Mouse (Mus musculus) left cerebral cortex, adult 2 months (tissue): ENCODE data around the gene Dhrs13. TPM values are rescaled to one million over a fixed set of nuclear protein-coding genes. Genes with fewer than 3 reads are reported as not detected.
A peak's percentile ranks its signal among the peaks of the same experiment; 100 is the strongest.
"Not testable (repeated sequence)": the region's sequence is repeated elsewhere in the genome, so short reads cannot be mapped to it uniquely, and the experiment has no call there.

Source experiments
- DNase-seq, 2 experiments: peaks; one replicate each; pipeline ENCODE4 v3.0.0; 2021 to 2022; ENCODE audit warnings: low spot score in 2 of 2, mixed read lengths in 1 of 2; ENCODE audit errors: extremely low spot score in 1 of 2
- H3K27ac ChIP-seq: fragments of 200-600 bp; 2 replicates; pipeline ENCODE4 v1.8.1; 2022
- H3K4me3 ChIP-seq: fragments of 200-600 bp; 2 replicates; pipeline ENCODE4 v1.8.1; 2022
- CTCF ChIP-seq: fragments of 200-600 bp; IDR thresholded peaks from 2 replicates; pipeline ENCODE4 v1.8.1; 2022; ENCODE audit warnings: antibody characterized with exemption, mild to moderate bottlenecking, moderate library complexity
- intact Hi-C: fragments of 180-260 bp; cut with DNase I; formaldehyde crosslinking; loops from one replicate; pipeline ENCODE4 v1.15.1; 2025
- total RNA-seq, 2 experiments: library from RNA; stranded (reverse); gene quantifications; 2 replicates each; pipeline ENCODE4 v1.2.3; 2021

Dhrs13 gene
- total RNA-seq, 2 experiments from 2014 or later, result 5.5 to 6.3 TPM

- peak; percentile 29 to 36 for DNase-seq
- no peak for TF ChIP-seq CTCF
- Histone ChIP-seq H3K27ac (0 out of 2 replicates have a peak overlapping the region, but pooled peaks have one; percentile 1), H3K4me3 (no peak overlapping the region)
- intact Hi-C loops, result no loop called here
Observed at GRCm38 (mm10) chr11:78044758-78045251, 12.7 kb downstream of the Dhrs13 start.

DNA sequence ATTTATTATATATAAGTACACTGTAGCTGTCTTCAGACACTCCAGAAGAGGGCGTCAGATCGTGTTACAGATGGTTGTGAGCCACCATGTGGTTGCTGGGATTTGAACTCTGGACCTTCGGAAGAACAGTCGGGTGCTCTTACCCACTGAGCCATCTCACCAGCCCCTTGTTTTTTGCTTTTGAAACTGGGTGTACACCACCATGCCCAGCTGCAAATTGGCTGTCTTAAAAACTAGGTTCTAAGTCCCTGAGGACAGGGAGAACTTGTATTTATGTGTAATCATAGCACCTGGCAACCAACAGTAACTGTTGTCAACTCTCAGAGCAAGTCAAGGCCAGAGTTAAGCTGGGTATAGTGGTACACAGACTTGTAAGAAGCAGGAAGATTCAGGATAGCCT is 16.6 kb downstream of the Dhrs13 start:
- H3K4me3 ChIP-seq, H3K27ac ChIP-seq, DNase-seq, intact Hi-C loops: not testable (repeated sequence)

GRCm38 (mm10) chr11:78053078-78053477 is 21.0 kb downstream of the Dhrs13 start:
- intact Hi-C loops, result no loop called here
- no peak overlapping the region for H3K27ac ChIP-seq
- H3K4me3 ChIP-seq, result no peak overlapping the region
- no peak for DNase-seq
- no peak for TF ChIP-seq CTCF

DNA sequence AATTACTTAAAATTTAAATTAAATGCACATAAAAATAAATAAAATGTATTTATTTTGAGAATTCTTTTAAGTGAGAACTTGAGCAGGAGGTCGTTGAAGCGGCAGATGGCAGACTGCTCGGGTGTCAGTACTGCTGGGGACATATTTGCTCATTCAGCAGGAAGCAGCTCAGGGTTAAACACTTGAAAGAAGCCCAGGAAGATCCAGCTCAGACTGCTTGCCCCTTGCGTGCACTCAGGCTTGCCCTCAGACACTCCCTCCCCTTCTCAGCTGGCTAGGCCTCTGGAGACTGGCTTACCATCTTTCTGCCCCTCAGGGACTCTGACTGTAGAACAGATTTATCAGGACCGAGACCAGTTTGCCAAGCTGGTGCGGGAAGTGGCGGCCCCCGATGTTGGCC is 24.9 kb downstream of the Dhrs13 start:
- no peak for TF ChIP-seq CTCF
- Histone ChIP-seq H3K27ac (no peak overlapping the region), H3K4me3 (no peak overlapping the region)
- intact Hi-C loops, result no loop called here
- no peak for DNase-seq

DNA sequence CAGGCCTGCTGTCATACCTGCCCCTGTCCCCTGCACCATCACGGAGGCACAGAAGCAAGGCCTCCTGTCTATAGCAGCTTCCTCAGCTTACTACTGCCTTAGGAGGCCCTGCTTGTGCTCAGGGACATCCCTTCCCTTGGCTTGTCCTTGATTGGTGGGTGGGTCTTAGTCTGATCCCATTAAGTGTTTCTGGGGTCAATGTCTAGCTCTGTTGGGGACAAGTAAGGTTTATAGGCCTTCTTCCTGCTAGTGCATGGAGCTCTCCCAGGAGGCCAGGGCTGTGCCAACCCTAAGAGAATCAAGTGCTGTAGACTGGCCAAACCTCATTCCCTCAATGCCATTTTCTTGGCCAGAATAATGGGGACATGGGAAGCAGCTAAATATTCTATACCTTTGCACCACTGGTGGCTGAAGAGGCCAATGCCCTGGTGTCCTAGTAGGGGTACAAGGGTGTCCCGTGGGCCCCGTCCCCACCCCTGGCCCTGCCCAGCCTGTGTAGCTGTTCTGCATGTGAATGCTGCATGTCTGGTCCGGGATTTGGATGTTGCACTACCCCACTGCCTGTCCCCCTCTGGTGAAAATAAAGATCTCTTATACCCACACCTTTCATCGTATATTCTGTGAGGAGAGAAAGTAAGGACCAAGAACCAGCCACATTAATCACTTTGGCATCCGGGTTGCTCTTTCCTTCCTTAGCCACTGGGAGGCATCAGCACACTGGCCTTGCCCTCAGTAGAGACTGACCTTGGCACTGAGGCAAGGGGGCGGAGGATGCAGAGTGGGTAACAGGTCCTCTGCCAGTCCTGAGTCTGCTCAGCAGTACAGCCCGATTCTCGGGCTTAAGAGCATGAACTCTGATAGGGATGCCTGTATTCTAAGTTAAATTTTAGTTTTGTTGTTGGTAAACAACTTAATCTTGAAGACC is 28.0 kb downstream of the Dhrs13 start:
- TF ChIP-seq CTCF, result peak; percentile 75
- no peak overlapping the region for H3K27ac ChIP-seq
- DNase-seq, result peak; percentile 47 to 50
- intact Hi-C loops, result loop anchor here (1.0 kb wide), 1 partner anchor 117 kb away; no protein-coding TSS in a partner anchor
- H3K4me3 ChIP-seq, result no peak overlapping the region

- H3K27ac ChIP-seq, result no peak overlapping the region
- intact Hi-C loops, result no loop called here
- no peak for TF ChIP-seq CTCF
- H3K4me3 ChIP-seq, result no peak overlapping the region
- DNase-seq, result no peak
Observed at GRCm38 (mm10) chr11:78062563-78062962, 30.5 kb downstream of the Dhrs13 start.

DNA sequence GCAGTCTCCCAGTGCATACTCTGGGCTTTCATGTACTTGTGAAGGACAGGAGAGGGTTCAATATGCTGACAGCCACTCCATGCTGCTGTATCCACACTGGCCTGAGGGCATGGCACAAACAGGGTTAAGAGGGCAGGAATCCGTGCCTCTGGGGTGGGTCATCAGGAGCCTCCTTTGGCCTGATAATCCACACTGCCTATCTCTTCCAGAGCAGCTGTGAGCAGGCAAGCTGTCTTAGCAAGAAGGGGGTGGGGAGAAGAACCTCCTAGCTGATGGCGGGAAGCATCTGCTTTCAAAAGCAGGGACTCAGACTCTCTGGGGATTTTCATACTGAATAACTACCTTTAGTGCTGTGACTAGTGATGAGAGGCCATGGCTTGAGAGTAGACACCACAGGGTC is 33.8 kb downstream of the Dhrs13 start:
- DNase-seq, result no peak
- no peak for TF ChIP-seq CTCF
- Histone ChIP-seq H3K4me3 (no peak overlapping the region), H3K27ac (no peak overlapping the region)
- intact Hi-C loops, result no loop called here

DNA sequence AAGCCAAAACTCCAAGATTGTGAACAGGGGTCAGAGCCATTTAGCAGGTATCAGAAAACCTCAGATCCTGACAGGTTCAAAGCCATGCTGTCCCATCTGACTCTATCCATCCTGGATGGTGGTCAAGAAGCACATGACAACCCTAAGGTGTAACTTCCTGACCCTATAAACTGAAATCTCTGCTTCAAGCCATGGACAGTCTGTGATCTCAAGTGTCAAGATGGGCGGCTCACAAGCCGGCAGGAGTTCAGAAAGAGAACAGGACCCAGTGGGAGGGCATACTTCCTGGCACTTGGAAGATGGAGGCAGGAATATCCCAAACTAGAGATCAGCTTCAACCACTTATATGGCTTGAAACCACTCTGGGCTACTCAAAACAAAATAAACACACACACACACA is 34.6 kb downstream of the Dhrs13 start:
- DNase-seq, result no peak
- Histone ChIP-seq H3K4me3 (no peak overlapping the region), H3K27ac (no peak overlapping the region)
- no peak for TF ChIP-seq CTCF
- intact Hi-C loops, result no loop called here

DNA sequence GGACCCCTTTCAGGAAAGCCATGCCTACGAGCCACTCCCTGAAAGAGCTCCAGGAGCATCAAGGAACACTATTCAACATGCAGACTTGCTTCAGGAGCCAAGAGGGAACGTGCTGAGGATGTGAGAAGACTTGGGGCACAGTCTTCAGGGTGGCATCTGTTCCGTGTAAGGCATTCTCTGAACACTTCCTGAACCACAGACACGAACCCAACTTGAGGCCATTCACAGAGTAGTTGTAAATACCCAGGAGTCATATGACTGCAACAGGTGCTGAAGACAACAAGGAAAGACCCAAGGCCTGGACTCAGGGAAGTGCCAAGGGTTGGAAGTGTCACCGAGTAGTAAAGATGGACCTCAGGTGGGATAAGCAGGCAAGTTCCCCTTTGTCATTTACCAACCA is 35.5 kb downstream of the Dhrs13 start:
- Histone ChIP-seq H3K27ac (no peak overlapping the region), H3K4me3 (no peak overlapping the region)
- no peak for DNase-seq

GRCm38 (mm10) chr11:78069130-78069529 is 37.0 kb downstream of the Dhrs13 start:
- Histone ChIP-seq H3K27ac (no peak overlapping the region), H3K4me3 (no peak overlapping the region)
- intact Hi-C loops, result no loop called here
- DNase-seq, result no peak
- no peak for TF ChIP-seq CTCF

More for the DNA sequence above, 35.5 kb downstream of the Dhrs13 start:
- TF ChIP-seq CTCF, result no peak
- intact Hi-C loops, result no loop called here

DNA sequence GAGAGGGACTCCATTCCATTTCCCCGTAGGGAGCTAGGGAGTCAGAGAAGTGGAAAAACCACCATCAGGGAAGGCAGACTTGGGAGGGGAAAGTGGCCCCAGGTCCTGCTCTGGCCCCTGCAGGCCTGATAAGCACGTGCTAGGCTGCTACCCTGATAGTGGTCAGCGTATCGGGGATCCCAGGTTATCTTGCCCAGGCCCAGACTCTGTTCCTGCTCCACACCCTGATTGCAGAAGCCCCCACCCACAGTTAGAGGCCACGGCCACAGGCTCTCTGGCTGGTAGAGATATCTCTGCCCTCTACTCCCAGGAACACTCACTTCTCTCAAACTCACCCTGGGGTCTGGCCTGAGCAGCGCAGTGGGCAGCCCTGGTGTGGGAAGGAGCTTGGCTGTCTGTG is 37.6 kb downstream of the Dhrs13 start:
- no peak overlapping the region for H3K4me3 ChIP-seq
- no peak for DNase-seq
- TF ChIP-seq CTCF, result no peak
- no peak overlapping the region for H3K27ac ChIP-seq
- intact Hi-C loops, result no loop called here

GRCm38 (mm10) chr11:78071938-78072337 is 39.9 kb downstream of the Dhrs13 start:
- DNase-seq, result no peak
- intact Hi-C loops, result no loop called here
- Histone ChIP-seq H3K27ac (no peak overlapping the region), H3K4me3 (no peak overlapping the region)
- TF ChIP-seq CTCF, result no peak
